Mouse (Mus musculus) layer of hippocampus, postnatal 36 days (tissue): ENCODE results near the gene Pde4d. TPM values are rescaled to one million over a fixed set of nuclear protein-coding genes. Genes with fewer than 3 reads are reported as not detected.
A peak's percentile ranks its signal among the peaks of the same experiment; 100 is the strongest.

Experiments
- DNase-seq, 2 experiments: peaks; one replicate each; pipeline ENCODE4 v3.0.0; 2022
- total RNA-seq, 2 experiments: library from RNA; stranded (reverse); gene quantifications; 2 replicates each; pipeline ENCODE4 v1.2.3; 2021

The Pde4d gene
- total RNA-seq, 2 experiments from 2014 or later = 69.7 to 69.8 TPM

DNA sequence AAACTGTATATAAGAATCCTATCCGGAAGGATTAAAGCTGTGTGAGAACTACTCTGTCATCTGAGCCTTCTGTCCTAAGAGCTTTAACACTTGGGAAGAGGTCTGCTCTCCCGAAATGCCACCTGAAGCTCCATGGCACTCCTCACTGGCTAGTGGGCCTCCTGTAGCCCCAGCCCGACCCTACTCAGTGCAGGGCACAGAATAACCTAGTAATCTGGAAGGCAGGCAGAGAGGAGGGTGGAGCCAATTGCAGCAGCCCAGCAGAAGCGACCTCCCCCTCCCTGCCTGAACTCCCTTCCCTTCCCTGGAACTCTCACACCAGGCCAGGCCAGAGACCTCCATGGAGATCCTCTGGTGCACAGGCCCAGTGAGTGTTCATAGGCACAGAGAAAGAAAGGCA, 608.3 kb downstream of the Pde4d start:
- no peak for DNase-seq

DNA sequence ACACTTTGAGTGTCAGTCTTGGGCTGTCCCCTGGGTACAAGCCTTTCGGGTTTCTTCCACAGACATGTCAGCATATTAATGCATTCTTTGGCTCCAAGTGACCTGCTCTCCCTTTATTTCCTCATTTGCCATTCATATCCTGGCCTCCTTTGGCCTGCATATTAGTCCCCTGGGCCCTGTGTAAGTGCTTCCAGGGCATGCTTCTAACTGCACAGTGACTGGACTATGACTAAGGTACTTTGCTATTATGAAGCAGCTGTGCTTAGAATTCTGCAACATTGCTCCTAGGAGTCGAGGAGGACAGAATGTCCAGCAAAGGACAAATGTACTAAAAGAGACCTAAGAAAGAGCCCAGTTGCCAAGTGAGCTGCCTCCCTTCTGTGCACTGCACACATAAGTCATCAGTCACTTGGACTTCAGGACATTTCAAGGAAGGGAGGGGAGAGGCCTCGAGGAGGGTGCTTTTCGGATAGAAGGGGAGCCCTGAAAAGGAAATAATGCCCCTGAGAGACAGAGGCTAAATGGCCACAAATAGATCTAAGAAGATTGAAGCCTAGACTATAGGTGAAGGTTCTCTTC, 616.9 kb downstream of the Pde4d start:
- DNase-seq = no peak

DNA sequence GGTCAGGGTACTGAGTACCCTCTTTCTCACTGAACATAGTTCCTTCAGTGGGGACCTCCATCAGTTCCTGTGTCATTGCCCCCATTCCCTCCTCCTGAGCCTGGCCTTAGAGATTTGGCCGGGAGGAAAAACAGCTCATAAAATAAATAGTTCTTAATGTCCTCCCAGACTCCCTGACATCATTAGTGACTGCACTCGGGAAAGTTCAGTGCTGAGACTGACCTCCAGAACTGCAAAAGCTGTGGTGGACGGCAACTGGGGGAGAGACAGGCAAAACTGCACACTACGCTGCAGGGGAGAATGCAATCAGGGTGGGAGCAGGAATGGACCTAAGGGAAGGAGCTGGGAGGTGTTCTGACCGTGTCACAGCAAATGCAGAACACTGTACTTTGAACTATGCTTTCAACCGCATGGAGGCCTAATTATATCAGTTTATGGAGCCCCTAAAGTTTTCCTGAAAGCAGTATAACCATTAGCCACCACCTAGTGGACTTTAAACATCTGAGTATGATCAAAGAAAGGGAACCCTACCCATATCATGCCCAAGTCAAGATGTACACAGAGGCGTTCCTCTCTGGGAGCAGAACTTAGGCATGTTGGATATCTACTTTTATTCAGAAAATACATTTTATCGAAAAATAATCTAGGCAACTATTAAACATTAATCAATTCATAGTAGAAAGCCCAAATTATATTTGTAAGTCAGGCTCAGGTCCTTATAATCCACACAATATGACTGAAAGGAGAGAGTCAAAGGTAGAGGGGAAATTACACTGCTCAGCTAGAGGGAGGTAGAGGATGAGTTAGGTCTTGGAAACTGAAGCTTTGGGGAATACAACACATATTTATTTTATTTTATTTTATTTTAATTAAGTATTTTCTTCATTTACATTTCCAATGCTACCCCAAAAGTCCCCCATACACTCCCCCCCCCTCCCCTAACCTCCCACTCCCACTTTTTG, 618.8 kb downstream of the Pde4d start:
- DNase-seq = no peak

DNA sequence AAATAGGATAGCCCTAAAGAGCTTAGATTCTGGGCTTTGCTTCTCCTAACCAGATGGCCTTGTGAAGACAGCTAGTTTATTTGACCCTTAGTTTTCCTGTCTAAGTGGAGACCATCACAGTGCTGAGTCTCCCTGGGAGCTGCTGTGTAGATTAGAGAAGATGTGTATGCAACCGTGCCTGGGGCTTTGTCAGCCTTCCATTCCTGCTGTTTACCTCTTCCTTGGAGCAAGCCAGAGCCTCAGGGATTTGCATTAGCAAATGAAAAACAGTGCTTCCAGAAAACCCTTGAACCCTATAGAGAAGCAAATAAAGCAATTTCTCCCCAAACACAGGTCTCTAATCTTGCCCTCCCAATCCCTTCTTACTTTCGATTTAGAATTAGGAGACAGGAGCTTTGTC, 623.6 kb downstream of the Pde4d start:
- DNase-seq = no peak

DNA sequence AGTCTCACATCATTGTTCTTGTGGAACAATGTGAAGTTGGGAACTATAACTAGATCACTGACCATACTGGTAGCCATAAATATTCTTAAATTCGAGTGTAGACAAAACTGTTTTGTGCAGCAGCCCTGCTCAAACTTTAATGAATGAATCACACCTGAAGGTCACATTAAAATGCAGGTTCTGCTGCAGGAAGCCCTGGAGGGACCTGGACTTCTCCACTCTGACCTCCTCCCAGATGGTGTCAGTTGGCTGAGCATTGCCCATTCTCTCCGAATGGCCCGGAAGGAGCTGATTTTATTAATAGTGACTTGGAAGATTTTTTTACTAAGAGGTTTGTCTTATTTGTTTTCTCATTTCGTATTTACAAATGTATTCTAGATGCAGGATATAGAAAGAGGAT, 624.3 kb downstream of the Pde4d start:
- DNase-seq = no peak

DNA sequence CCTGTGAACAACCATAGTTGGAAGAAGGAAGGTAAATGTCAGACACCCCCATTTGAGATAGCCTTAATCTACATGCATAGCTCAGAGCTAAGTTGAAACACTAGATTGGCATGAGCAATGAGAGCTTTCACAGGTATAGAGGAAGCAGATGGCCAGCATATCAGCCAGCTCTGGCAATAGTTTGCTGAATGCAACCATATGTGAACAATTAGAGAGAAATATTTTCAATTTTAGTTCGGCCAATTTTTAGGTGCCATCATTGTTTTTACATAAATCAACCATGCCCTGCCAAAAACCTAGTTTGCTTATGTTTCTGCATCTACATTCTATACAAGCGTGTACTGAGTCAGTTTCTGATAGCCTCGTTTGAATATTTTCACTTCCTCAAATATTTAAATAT, 642.9 kb downstream of the Pde4d start:
- DNase-seq = no peak

DNA sequence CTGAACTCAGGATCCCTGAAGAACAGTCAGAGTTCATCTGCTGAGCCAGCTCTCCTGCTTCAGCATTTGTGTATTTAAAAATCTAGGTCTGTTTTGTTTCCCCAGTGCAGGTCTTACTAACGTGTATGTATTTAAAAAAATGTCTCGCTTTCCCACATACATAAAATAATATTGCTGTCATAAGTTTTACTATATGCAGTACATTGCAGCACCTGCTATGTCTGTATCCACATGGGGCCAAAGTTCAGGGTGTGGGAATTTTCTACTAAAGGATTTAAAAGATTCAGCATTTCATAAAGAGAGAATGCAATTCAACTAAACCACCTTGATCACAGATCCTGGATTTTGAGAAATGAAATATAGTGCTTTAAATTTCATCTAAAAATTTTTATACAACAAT, 646.9 kb downstream of the Pde4d start:
- DNase-seq = no peak

DNA sequence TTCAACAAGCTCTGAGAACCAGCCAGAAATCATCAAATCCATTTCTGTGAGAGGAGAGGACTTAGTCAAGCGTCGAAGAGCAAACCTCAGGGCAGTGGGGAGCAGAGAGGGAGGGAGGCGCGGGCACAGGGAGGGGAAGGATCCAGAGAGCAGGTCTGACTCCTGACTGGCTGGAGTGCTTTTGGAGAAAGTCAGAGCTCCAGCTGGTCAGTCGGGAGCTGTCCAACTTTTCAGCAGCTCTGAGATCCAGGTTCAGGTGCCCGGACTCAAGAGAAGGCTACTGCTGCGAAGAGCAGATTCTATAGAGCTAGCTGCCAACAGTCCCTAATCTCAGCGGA, 666.2 kb downstream of the Pde4d start:
- DNase-seq = peak in 1 of 2 experiments; percentile 38

DNA sequence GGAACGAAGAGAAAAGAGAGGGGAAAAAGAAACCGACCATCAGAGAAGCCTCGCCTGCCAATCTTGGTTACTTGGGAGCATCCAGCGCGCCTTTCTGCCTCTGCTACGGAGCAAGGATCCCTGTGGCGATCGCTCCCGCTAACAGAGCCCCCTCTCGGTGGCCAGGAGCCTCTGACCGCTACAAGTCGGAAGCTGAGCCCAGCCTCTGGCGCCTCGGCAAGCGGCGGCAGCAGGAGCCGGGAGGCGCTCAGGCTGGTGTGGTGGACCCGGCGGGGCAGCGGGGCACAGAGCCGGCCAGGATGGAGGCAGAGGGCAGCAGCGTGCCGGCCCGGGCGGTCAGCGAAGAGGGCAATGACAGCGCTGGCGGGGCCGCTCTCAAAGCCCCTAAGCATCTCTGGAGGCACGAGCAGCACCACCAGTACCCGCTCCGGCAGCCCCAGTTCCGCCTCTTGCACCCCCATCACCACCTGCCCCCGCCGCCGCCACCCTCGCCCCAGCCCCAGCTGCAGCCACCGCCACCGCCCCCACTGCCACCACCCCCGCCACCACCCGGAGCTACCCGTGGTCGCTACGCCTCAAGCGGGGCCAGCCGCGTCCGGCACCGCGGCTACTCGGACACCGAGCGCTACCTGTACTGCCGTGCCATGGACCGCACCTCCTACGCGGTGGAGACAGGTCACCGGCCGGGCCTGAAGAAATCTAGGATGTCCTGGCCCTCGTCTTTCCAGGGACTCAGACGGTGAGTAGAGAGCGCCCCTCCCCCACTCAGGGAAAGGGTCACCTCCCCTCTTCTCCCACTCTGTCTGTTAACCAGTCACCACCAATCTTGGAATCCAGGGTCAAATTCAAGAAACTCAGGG, 666.8 kb downstream of the Pde4d start:
- peak; percentile 56 to 63 for DNase-seq

DNA sequence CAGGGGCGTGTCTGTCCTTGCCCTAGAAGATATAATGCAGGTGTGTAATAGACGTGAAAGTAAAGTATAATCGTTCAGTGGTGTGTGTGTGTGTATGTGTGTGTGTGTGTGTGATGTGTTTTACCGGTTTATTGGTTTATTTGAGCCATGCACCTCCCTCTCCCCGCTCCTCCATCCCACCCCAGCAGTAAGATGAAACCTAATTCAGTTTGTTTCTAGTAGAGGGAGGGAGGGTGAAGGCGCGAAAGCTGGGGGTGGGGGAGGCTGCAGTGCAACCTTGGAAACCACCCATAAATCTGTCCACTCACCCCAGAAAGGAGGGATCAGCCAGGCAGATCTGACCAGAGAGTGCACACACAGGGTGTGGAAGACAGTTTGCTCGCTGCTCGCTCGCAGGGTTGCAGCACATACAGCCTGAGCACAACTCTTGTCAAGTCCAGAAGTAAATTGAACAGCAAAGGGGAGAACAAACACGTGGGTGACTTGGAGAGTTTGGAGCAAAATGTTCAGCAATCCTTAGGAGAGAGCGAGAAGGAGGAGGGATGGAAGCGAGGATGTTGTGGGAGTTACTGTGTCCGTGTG, 667.6 kb downstream of the Pde4d start:
- peak; percentile 27 to 31 for DNase-seq

DNA sequence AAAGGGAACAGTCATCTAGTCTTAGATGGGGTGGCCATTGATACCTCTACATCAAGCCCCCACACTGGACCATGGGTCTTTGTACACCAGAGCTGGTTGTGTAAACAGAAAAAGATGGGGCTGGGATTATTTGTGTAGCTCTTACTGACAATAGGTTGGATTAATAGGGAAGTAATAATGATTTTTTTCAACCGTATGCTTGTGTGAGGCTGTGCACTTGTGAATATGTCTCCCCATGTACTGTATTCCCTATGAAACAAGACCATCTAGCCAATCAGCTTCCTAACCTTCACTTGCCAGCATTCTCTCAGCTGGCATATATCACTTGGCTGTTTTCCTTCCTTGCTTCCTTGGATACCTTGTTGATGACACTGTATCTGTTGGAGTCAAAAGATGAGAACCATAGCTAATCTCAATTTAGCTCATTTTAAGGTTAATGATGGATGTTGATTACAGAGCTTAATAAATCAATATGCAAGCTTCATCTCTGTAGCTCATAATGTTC, 668.6 kb downstream of the Pde4d start:
- DNase-seq = no peak

DNA sequence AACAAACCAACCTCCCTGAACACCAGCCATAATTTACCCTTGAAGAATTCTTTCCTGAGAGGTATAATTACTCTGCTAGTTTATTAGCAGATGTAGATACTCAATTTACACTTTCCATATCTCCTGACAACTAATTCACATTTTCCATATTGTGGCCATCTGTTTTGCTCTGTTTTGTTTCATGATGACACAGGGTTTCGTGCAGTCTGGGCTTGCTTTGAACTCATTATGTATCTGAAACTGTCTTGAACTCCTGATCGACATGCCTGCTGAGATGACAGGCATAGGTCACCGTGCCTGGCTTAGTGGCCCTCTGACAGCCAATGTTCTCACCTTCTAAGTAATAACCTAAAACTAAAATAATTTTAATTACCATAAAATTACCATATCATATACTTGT, 672.1 kb downstream of the Pde4d start:
- no peak for DNase-seq

DNA sequence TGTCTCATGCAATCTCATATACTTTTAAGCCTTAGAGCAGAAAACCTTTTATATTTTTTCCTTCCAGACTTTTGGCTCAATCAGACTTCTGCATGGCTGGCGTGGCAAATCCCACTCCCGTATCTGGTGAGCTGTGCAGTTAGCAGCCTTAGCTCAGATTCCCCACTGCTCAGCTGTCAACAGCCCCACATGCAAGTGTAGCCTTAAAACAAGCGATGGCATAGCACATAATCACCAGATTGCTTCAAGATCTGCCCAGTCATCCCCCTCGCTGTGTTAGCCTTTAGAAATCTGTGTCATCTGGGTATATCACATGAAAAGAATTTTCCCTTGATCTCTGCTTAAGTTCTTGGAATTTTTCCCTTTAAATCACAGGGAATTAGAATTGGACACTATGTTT, 686.7 kb downstream of the Pde4d start:
- DNase-seq = peak; percentile 9 to 16

DNA sequence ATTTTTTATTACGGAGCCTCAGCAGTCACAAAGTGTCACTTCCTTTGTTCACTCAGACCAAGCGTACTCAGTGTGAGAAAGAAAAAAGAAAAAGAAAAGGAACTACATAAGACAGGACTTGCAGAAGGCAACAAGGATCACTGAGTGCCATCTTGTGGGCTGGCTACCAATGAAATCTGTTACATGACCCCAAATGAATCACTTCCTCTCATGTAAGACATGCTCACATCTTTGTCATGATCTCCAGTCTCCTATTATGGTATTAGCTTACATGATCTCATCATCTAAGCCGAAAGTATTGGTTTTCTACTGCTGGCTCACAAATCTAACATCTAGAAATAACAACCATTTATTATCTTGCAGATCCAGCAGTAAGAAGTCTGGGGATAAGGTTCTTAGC, 709.0 kb downstream of the Pde4d start:
- no peak for DNase-seq

DNA sequence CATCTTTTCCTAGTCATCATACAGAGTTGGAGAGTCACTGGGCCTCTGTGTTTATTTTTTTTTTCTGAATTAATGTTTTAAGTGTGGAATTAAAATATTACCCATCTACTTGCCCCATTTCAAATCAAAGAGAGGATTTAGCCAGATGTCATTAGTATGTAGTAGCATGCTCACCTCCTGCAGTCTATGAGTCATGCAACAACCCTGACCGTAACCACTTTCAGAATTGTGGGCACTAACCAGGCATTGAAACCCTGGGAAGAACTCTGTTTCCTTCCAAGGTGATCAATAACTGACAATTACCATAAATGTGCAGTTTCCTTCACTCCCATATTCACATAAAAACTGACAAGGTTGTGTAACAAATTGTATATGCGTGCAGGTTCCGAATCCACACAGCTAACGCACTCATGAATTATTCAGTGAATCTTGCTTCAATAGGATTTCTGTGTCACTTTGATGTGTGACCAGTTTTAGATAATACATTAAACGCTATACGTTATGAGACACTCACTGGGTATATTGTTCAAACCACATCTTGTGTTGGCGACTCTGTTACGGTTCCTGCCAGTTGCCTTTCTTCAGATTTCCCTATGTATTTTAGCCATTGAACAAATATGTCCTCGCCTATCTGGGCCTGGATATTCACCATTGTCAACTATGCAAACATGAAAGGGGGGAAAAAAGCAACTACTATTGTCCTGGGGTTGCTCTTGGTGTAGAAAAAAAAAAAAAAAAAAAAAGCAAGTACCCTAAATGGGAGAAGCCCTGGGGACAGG, 719.0 kb downstream of the Pde4d start:
- DNase-seq = no peak

DNA sequence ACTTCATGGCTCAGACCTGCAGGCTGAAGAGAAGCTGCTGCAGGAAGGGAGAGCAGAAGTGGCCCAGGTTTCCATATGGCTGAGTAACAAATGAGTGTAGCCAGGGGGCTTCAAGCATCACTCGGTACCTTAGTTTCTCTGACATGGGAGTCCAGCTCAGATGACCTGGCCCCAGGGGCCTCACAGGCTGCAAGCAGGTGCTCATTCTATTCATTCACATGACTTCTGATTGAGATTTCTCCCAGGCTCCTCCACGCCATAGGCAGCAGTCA, 719.5 kb downstream of the Pde4d start:
- no peak for DNase-seq

DNA sequence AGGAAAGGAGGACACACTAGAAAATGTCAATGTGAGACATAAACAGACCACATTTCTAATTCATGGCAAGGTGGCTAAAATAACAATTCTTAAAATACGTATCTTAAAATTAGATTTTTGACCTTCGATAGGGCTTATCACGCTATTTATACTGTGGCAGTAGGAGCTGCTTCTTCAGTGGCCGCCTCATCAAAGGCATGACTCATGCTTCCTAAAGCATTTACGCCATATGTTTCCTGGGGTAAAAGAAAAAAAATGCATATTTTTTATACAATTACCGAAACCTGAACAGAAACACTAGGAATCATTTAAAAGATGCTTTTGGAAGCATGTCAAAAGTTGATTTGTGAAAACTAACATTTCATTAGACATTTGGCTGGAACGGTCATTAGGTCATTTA, 721.9 kb downstream of the Pde4d start:
- no peak for DNase-seq

DNA sequence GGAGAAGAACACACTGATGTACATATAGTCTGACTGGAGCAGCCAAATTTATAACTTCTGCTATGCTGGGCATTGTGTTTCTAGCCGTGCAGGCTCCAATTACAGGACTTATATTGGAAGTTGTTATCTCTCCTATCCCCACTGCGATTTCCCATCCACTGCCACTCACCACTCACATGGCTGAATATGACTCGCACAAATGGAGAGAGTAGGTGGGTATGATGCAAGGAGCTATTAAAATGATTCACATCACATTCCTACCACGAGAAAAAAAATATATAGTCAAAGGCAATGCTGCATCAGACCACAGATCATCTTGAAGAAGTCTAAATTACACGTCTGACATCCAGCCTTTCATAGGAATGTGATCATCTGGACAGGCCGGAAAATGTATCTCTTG, 725.5 kb downstream of the Pde4d start:
- DNase-seq = no peak

DNA sequence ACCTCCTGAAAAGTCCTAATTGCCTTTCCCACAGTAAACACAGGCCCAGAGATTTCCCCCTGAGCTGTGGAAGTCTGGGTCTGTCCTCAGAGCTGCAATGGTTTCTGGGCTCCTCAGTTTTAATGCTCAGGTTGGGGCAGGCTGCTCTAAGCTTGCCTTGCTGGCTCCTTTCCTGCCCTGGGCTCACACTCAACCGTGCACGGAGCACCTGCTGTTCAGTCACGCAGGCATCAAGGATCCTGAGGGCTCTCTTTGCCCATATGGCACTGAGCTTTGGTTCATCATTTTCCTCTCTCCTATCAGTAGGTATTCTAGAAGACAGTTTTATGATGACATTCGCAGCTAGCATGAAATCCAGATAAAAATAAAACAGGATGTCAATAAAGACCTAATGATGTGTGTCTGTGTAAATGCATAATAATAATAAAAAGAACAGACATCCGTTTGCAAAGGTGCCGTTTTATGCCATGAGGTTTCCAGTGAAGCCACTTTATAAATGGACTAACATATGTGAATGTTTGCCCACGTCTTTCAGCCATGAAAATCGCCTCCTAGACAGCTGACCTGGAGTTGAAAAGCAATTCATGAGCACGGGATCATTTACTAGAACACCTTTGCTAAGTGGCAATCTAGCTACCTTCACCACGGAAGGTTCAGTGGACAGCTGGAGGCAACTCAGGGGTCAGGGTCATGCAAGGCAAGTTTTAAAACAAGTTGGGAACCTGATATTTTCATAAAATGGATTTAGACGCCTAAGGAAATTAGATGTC, 726.3 kb downstream of the Pde4d start:
- DNase-seq = no peak

DNA sequence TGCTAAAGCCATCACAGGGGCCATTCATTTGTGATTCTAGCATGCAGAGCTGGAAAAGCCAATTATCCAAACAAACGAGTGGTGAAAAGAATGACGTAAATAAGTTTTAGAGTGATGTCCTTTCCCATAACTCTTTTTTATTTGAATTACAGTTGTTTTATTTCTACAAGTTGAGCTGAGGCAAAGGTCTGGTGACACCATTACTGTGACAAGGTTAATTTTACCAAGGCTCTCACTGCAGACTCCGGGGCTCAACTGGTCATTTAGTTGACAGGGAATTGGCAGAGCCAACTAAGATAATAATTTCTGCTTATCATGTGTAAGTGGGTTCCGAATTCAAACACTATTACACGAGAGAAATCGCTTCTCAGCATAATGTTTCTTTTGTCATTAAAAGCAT, 731.6 kb downstream of the Pde4d start:
- DNase-seq = no peak

DNA sequence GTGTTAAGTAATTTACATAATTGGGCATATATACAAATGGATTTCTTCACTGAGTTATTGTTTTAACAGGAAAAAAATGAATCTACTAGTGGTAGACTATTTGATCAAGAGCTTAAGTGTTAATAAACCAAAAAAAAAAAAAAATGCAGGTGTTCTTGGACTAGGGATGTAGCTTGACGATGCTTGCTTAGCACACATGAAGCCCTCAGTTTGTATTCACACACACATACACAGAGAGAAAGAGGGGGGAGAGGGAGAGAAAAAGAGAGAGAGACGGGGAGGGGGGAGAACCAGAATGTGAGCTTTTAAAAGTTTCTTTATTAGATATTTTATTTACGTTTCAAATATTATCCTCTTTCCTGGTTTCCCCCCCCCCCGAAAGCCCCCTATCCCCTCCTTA, 740.9 kb downstream of the Pde4d start:
- no peak for DNase-seq
